Mouse (Mus musculus): ENCODE measurements around the gene Fubp1. TPM values are rescaled to one million over a fixed set of nuclear protein-coding genes. Genes with fewer than 3 reads are reported as not detected.
A peak's percentile ranks its signal among the peaks of the same experiment; 100 is the strongest.
"Not testable (repeated sequence)": the region's sequence is repeated elsewhere in the genome, so short reads cannot be mapped to it uniquely, and the experiment has no call there.

The Fubp1 gene
- polyA plus RNA-seq, 1 experiment from 2014 or later, result 143 TPM

DNA sequence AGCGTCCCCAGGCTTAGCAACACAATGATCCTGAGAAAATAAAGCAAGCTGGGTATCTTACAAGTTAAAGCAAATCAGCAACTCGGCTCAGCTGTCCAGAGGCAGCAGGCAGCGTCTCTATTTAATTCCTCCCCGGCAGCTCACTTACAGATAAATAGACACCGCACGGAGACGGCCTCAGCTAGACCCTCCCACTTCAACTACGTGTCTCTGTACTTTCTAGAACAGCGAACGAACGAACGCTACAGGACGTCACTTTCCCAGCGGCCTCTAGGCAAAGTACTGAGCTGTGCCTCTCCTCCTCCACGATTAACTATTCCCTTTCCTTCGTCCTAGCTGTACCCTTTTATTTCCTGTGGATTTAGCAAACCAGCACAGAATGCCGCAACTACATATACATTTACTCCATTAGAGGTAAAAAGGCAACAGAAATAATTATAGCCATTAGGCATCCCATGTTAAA is 16.6 kb upstream of the Fubp1 start:
- Histone ChIP-seq H3K9ac (peak overlapping the region; percentile 83), H3K4me1 (peaks cover 51% of the 10 kb centered on the region), H3K9me3 (replicated peaks) (no peaks in the 10 kb centered on the region), H3K4me3 (peak overlapping the region; percentile 72), H3K36me3 (peaks cover 7% of the 10 kb centered on the region; the same call in 1 of the 2 replicates), H3K27me3 (replicated peaks) (no peaks in the 10 kb centered on the region), H3K4me2 (peak overlapping the region; percentile 61), H3K27ac (peak overlapping the region; percentile 97)
- ATAC-seq, result peak; percentile 94
- under 1% methylated on average over 17 of the region's 17 CpGs for WGBS (ENCODE audit: insufficient replicate concordance)

DNA sequence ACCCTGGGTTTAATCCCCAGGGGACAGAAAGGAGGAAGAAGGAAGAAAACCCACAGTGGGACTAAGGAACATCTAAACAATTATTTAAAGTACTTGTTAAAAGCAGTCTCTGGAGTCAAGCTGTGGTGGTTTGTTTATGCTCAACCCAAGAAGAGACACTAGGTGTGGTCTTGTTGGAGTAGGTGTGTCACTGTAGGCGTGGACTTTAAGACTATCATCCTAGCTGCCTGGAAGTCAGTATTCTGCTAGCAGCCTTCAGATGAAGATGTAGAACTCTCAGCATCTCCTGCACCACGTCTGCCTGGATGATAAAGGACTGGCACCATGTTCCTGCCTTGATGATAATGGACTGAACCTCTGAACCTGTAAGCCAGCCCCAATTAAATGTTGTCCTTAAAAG is 13.0 kb upstream of the Fubp1 start:
- WGBS (ENCODE audit: insufficient replicate concordance), result 19% methylated on average over 2 of the region's 2 CpGs
- peak overlapping the region; percentile 59 for H3K4me2 ChIP-seq
- H3K9me3 ChIP-seq (replicated peaks); H3K27me3 ChIP-seq (replicated peaks); H3K36me3 ChIP-seq: not testable (repeated sequence)
- ATAC-seq, result peak; percentile 84
- H3K27ac ChIP-seq, result peak overlapping the region; percentile 93
- H3K4me1 ChIP-seq, result peaks cover 29% of the 10 kb centered on the region
- peak overlapping the region; percentile 57 for H3K9ac ChIP-seq
- H3K4me3 ChIP-seq, result peak overlapping the region; percentile 55

- Histone ChIP-seq H3K9me3 (replicated peaks) (no peaks in the 10 kb centered on the region), H3K36me3 (no peaks in the 10 kb centered on the region), H3K27me3 (replicated peaks) (no peaks in the 10 kb centered on the region), H3K4me3 (no peak overlapping the region), H3K4me2 (peak overlapping the region; percentile 34), H3K27ac (peak overlapping the region; percentile 8; the same call in 1 of the 2 replicates), H3K4me1 (peaks cover 37% of the 10 kb centered on the region), H3K9ac (no peak overlapping the region)
- WGBS (ENCODE audit: insufficient replicate concordance), result 57% methylated on average over 3 of the region's 3 CpGs
- no peak for ATAC-seq
Measured at GRCm38 (mm10) chr3:152199125-152199524, 11.1 kb upstream of the Fubp1 start.

GRCm38 (mm10) chr3:152201181-152201580 is 9.0 kb upstream of the Fubp1 start:
- no peaks in the 10 kb centered on the region for H3K9me3 ChIP-seq (replicated peaks)
- H3K36me3 ChIP-seq, result no peaks in the 10 kb centered on the region
- H3K4me2 ChIP-seq, result no peak overlapping the region
- peak overlapping the region; percentile 59; the same call in 1 of the 2 replicates for H3K27ac ChIP-seq
- peaks cover 41% of the 10 kb centered on the region for H3K4me1 ChIP-seq
- WGBS (ENCODE audit: insufficient replicate concordance), result 81% methylated on average over 3 of the region's 3 CpGs
- H3K4me3 ChIP-seq, result no peak overlapping the region
- ATAC-seq, result no peak
- H3K27me3 ChIP-seq (replicated peaks), result no peaks in the 10 kb centered on the region
- no peak overlapping the region for H3K9ac ChIP-seq

GRCm38 (mm10) chr3:152201651-152202050 is 8.6 kb upstream of the Fubp1 start:
- Histone ChIP-seq H3K4me1 (peaks cover 41% of the 10 kb centered on the region), H3K27ac (0 out of 2 replicates have a peak overlapping the region, but pooled peaks have one; percentile 16), H3K4me2 (no peak overlapping the region), H3K27me3 (replicated peaks) (no peaks in the 10 kb centered on the region), H3K9me3 (replicated peaks) (no peaks in the 10 kb centered on the region), H3K4me3 (no peak overlapping the region), H3K36me3 (no peaks in the 10 kb centered on the region), H3K9ac (no peak overlapping the region)
- ATAC-seq, result no peak
- whole genome bisulfite sequencing (ENCODE audit: insufficient replicate concordance), result 85% methylated on average over 2 of the region's 2 CpGs

- ATAC-seq, result no peak
Measured at GRCm38 (mm10) chr3:152202942-152203341, 7.3 kb upstream of the Fubp1 start.

DNA sequence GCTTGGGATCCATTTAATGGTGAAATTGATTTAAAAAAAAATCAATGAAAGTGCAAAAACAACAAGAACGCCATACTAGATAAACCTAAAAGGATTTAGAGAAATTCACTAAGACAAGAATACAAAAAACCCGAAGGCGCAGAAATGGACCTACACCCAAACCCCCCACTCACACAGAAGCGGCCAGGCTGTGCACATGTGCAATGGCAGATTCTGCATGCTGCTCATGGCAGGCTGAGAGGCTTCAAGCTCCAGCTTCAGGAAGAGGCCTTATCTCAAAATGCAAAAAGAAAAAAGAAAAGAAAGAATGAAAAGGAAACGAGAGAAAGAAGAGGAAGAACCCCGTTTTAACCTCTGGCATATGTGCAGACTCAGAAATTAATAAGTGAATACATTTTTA is 6.8 kb upstream of the Fubp1 start:
- H3K36me3 ChIP-seq, result peaks cover 9% of the 10 kb centered on the region
- H3K27me3 ChIP-seq (replicated peaks), result no peaks in the 10 kb centered on the region
- H3K4me2 ChIP-seq, result no peak overlapping the region
- WGBS (ENCODE audit: insufficient replicate concordance), result 68% methylated on average over 6 of the region's 6 CpGs
- peaks cover 41% of the 10 kb centered on the region for H3K4me1 ChIP-seq
- no peak overlapping the region for H3K4me3 ChIP-seq
- no peak overlapping the region for H3K27ac ChIP-seq
- no peak overlapping the region for H3K9ac ChIP-seq
- ATAC-seq, result no peak
- no peaks in the 10 kb centered on the region for H3K9me3 ChIP-seq (replicated peaks)

More at GRCm38 (mm10) chr3:152202942-152203341, 7.3 kb upstream of the Fubp1 start:
- Histone ChIP-seq H3K27me3 (replicated peaks) (no peaks in the 10 kb centered on the region), H3K4me1 (peaks cover 40% of the 10 kb centered on the region), H3K4me2 (no peak overlapping the region), H3K9me3 (replicated peaks) (no peaks in the 10 kb centered on the region), H3K4me3 (no peak overlapping the region), H3K27ac (no peak overlapping the region), H3K36me3 (peaks cover 9% of the 10 kb centered on the region), H3K9ac (no peak overlapping the region)

DNA sequence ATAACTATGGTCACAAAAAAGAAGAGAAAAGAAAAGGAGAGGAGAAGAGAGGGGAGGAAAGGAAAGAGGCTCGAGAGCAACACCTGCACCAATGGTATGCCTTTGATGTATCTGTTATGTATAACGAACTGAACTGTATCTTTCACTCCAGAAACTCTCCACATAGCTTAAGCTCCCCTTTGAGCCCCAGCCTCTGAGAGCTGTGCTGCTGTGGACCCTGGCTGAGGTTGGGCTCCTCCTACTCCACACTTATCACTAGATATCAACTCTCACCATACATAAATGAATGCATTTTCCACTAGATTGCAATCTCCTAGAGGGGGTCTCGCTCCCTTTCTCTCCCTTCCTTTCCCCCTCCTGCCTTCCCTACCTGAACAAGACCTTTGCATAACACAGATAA is 6.2 kb upstream of the Fubp1 start:
- Histone ChIP-seq H3K9ac (no peak overlapping the region), H3K27ac (peak overlapping the region; percentile 41), H3K4me2 (no peak overlapping the region), H3K36me3 (peaks cover 9% of the 10 kb centered on the region), H3K27me3 (replicated peaks) (no peaks in the 10 kb centered on the region), H3K4me1 (peaks cover 41% of the 10 kb centered on the region), H3K4me3 (no peak overlapping the region), H3K9me3 (replicated peaks) (no peaks in the 10 kb centered on the region)
- peak; percentile 28 for ATAC-seq
- WGBS (ENCODE audit: insufficient replicate concordance), result 35% methylated on average over 3 of the region's 3 CpGs

DNA sequence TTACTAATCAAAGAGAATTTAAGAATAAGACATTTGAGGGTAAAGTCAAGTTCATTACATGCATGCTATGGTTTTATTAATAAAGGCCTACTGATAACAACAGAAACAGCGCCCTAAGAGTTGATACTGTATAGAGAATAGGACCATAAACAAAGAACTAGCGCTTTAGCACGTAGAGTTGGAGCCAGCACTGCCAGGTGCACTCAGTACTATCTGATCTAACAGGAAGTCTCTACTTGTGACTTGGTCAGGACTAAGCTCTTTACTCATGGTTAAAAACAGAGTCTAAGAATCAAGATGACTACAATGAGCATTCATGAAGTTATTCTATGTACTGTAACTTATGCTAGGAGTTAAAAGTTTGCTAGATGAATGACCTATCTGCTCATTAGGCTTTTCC is 5.6 kb upstream of the Fubp1 start:
- no peak overlapping the region for H3K4me3 ChIP-seq
- no peaks in the 10 kb centered on the region for H3K9me3 ChIP-seq (replicated peaks)
- peaks cover 9% of the 10 kb centered on the region for H3K36me3 ChIP-seq
- ATAC-seq, result no peak
- H3K27me3 ChIP-seq (replicated peaks), result no peaks in the 10 kb centered on the region
- H3K27ac ChIP-seq, result no peak overlapping the region
- WGBS (ENCODE audit: insufficient replicate concordance), result 66% methylated on average over 3 of the region's 3 CpGs
- no peak overlapping the region for H3K9ac ChIP-seq
- H3K4me1 ChIP-seq, result peaks cover 40% of the 10 kb centered on the region
- H3K4me2 ChIP-seq, result no peak overlapping the region

GRCm38 (mm10) chr3:152207156-152207555 is 3.1 kb upstream of the Fubp1 start:
- peaks cover 13% of the 10 kb centered on the region for H3K36me3 ChIP-seq
- H3K4me3 ChIP-seq, result no peak overlapping the region
- H3K4me1 ChIP-seq, result peaks cover 46% of the 10 kb centered on the region
- H3K9me3 ChIP-seq (replicated peaks), result no peaks in the 10 kb centered on the region
- no peak overlapping the region for H3K9ac ChIP-seq
- H3K27ac ChIP-seq, result no peak overlapping the region
- ATAC-seq, result no peak
- no peaks in the 10 kb centered on the region for H3K27me3 ChIP-seq (replicated peaks)
- 89% methylated on average over 4 of the region's 4 CpGs for WGBS (ENCODE audit: insufficient replicate concordance)
- no peak overlapping the region for H3K4me2 ChIP-seq

GRCm38 (mm10) chr3:152208096-152208885 is 1.9 kb upstream of the Fubp1 start:
- Histone ChIP-seq H3K4me1 (peaks cover 58% of the 10 kb centered on the region), H3K4me3 (peak overlapping the region; percentile 95), H3K9me3 (replicated peaks) (no peaks in the 10 kb centered on the region), H3K27ac (peak overlapping the region; percentile 7; the same call in 1 of the 2 replicates), H3K9ac (no peak overlapping the region), H3K36me3 (peaks cover 24% of the 10 kb centered on the region), H3K4me2 (peak overlapping the region; percentile 86), H3K27me3 (replicated peaks) (no peaks in the 10 kb centered on the region)
- ATAC-seq, result no peak
- 85% methylated on average over 7 of the region's 7 CpGs for WGBS (ENCODE audit: insufficient replicate concordance)

- Histone ChIP-seq H3K4me3 (peak overlapping the region; percentile 95), H3K4me1 (peaks cover 50% of the 10 kb centered on the region), H3K4me2 (peak overlapping the region; percentile 86), H3K36me3 (peaks cover 26% of the 10 kb centered on the region), H3K27me3 (replicated peaks) (no peaks in the 10 kb centered on the region), H3K27ac (peak overlapping the region; percentile 97), H3K9me3 (replicated peaks) (no peaks in the 10 kb centered on the region), H3K9ac (peak overlapping the region; percentile 99)
- WGBS (ENCODE audit: insufficient replicate concordance), result 5% methylated on average over 25 of the region's 25 CpGs
- ATAC-seq, result peak; percentile 22
Measured at GRCm38 (mm10) chr3:152209177-152209966, 850 bp upstream of the Fubp1 start.
